Comparison of ENCODE assay signal across 30 mouse cellular contexts in the genomic region with DNA sequence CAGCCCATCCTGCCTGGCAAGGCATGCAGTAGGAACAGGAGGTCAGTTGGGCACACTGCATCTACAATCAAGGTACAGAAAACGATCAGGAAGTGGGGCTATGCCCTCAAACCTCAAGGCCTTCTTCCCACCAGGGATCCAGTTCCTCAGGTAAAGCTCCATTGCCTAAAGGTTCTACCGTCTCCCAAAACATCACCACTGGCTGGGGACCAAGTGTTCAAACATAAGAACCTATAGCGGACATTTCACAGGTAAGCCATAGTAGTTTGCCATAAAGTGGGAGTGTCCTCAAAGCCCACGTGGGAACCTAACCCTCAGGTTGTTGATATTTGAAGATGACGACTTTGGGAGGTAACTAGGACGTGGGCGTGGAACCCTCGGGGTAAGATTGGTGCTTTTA.
"Had no signal": no experiment of that assay in that cellular context is flagged by ENCODE, and none has a peak within 500 bp of the region (broad histone marks: within the 10 kb centered on the region; RNA-seq: fewer than 3 reads in every experiment).

No protein-coding gene starts in this region.

- H3K4me3 ChIP-seq: limb, embryonic 10.5 days; limb, embryonic 12.5 days; limb, embryonic 13.5 days; limb, embryonic 15.5 days; liver, embryonic 12.5 days; liver, embryonic 13.5 days; liver, embryonic 15.5 days; lung, embryonic 15.5 days; megakaryocyte, embryonic 14.5 days; midbrain, embryonic 10.5 days; midbrain, embryonic 12.5 days; midbrain, embryonic 13.5 days; midbrain, embryonic 15.5 days; myocyte; neural tube, embryonic 12.5 days had no signal

- H3K9me3 ChIP-seq: limb, embryonic 10.5 days; limb, embryonic 12.5 days; limb, embryonic 13.5 days; limb, embryonic 15.5 days; liver, embryonic 12.5 days; liver, embryonic 13.5 days; liver, embryonic 15.5 days; lung, embryonic 15.5 days; megakaryocyte, embryonic 14.5 days; midbrain, embryonic 10.5 days; midbrain, embryonic 12.5 days; midbrain, embryonic 13.5 days; midbrain, embryonic 15.5 days; neural tube, embryonic 12.5 days had no signal

- H3K4me1 ChIP-seq: liver, embryonic 12.5 days; liver, embryonic 15.5 days; lung, embryonic 15.5 days; megakaryocyte, embryonic 14.5 days had no signal

- DNase-seq: left cerebral cortex, postnatal 4 days; liver; liver, embryonic 13.5 days; liver, postnatal 0 days; lung, adult 18-20 months; lung, adult 2 months; lung, embryonic 14.5 days; lung, postnatal 10 days; lung, postnatal 14 days; lung, postnatal 36 days; lung, postnatal 4 days; midbrain, embryonic 14.5 days had no signal

- ATAC-seq: liver, embryonic 12.5 days; liver, postnatal 0 days; lung, postnatal 0 days; midbrain, embryonic 13.5 days; midbrain, embryonic 15.5 days had no signal

- H3K36me3 ChIP-seq: limb, embryonic 10.5 days; limb, embryonic 12.5 days; limb, embryonic 13.5 days; limb, embryonic 15.5 days; liver, embryonic 12.5 days; liver, embryonic 13.5 days; liver, embryonic 15.5 days; lung, embryonic 15.5 days; midbrain, embryonic 10.5 days; midbrain, embryonic 12.5 days; midbrain, embryonic 13.5 days; midbrain, embryonic 15.5 days; neural tube, embryonic 12.5 days had no signal

- H3K27ac ChIP-seq: limb, embryonic 10.5 days; limb, embryonic 12.5 days; limb, embryonic 13.5 days; limb, embryonic 15.5 days; liver, embryonic 12.5 days; liver, embryonic 13.5 days; liver, embryonic 14.5 days; liver, embryonic 15.5 days; lung, embryonic 15.5 days; macrophage; midbrain, embryonic 10.5 days; midbrain, embryonic 12.5 days; midbrain, embryonic 13.5 days; midbrain, embryonic 15.5 days; neural tube, embryonic 12.5 days had no signal

- H3K4me2 ChIP-seq: limb, embryonic 12.5 days; limb, embryonic 13.5 days; limb, embryonic 15.5 days; liver, embryonic 11.5 days; liver, embryonic 12.5 days; liver, embryonic 13.5 days; liver, embryonic 15.5 days; lung, embryonic 14.5 days; lung, embryonic 15.5 days; midbrain, embryonic 12.5 days; midbrain, embryonic 13.5 days; midbrain, embryonic 15.5 days; neural tube, embryonic 12.5 days had no signal

- H3K27me3 ChIP-seq: limb, embryonic 15.5 days; liver, embryonic 13.5 days; liver, embryonic 15.5 days; lung, embryonic 15.5 days; midbrain, embryonic 12.5 days; midbrain, embryonic 13.5 days; midbrain, embryonic 15.5 days; neural tube, embryonic 12.5 days had no signal

- H3K9ac ChIP-seq: limb, embryonic 12.5 days; limb, embryonic 13.5 days; limb, embryonic 15.5 days; liver, embryonic 12.5 days; liver, embryonic 13.5 days; liver, embryonic 14.5 days; liver, embryonic 15.5 days; liver, postnatal 0 days; lung, embryonic 14.5 days; lung, embryonic 15.5 days; midbrain, embryonic 12.5 days; midbrain, embryonic 13.5 days; midbrain, embryonic 15.5 days; neural tube, embryonic 12.5 days had no signal
